Mouse (Mus musculus) bone marrow macrophage, adult 2 months (primary cell): ENCODE results near the gene Eya2.

Experiments used
- CTCF ChIP-seq: IDR thresholded peaks from 2 replicates; pipeline ENCODE4 v1.5.1; 2012; ENCODE audit warnings: low read depth, mild to moderate bottlenecking, low read length, moderate library complexity
- POLR2A ChIP-seq: IDR thresholded peaks from 2 replicates; pipeline ENCODE4 v1.6.1; 2012; ENCODE audit warnings: mild to moderate bottlenecking, low read depth, low read length, borderline replicate concordance

DNA sequence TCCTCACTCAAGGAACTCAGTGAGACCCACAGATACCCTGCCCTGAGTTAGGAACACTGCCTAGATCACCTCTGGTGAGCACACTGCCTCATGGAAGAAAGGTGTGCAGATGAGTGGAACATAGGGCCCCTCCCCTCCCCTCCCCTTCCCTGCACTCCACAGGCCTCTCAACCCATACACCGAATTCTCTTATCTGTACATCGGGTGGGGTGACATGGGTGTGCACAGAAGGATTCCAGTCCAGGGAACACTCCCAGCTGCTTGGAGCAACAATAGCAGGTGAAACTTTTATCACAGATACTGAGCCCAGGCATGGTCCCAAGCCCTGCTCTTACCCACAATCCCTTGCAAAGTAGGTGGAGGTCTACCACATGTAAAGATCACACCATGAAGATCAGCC, 26.7 kb downstream of the Eya2 start:
- no peak for TF ChIP-seq CTCF
- no peak for TF ChIP-seq POLR2A
